Mouse (Mus musculus): ENCODE results near the gene Tctex1d4. TPM values are rescaled to one million over a fixed set of nuclear protein-coding genes. Genes with fewer than 3 reads are reported as not detected.

Gene Tctex1d4
- polyA plus RNA-seq, 1 experiment from 2014 or later, result not detected

- Histone ChIP-seq H3K4me2 (no peak overlapping the region), H3K27me3 (no peaks in the 10 kb centered on the region), H3K4me1 (no peaks in the 10 kb centered on the region), H3K36me3 (ENCODE audit: poor library complexity, severe bottlenecking) (peaks cover 99% of the 10 kb centered on the region), H3K9me3 (replicated peaks) (no peaks in the 10 kb centered on the region), H3K9ac (no peak overlapping the region), H3K27ac (no peak overlapping the region), H3K4me3 (no peak overlapping the region)
- ATAC-seq, result no peak
- WGBS, result 86% methylated on average over 5 of the region's 5 CpGs
These were observed 43.3 kb downstream of the Tctex1d4 start for GRCm38 (mm10) chr4:117169936-117170335.

Small RNA genes lying within 50 kb of the gene (microRNA-seq; reads per million reads assigned to microRNA genes)
- gene Gm22398, result not detected

Other genes starting within 250 kb of the Tctex1d4 start
- gene Zswim5, start 249.4 kb upstream of the Tctex1d4 start, polyA plus RNA-seq (2015; fragmentation: Nextera tagmentation; extraction: Ambion mirVana), result 12.8 TPM in 2 replicates
- 81.6 and 88.2 TPM in 2 replicates for gene Urod, start 132.4 kb upstream of the Tctex1d4 start, polyA plus RNA-seq (2015; fragmentation: Nextera tagmentation; extraction: Ambion mirVana)
- gene Hectd3, start 131.5 kb upstream of the Tctex1d4 start, polyA plus RNA-seq (2015; fragmentation: Nextera tagmentation; extraction: Ambion mirVana), result 17.4 and 17.9 TPM in 2 replicates
- gene Eif2b3, start 107.4 kb upstream of the Tctex1d4 start, polyA plus RNA-seq (2015; fragmentation: Nextera tagmentation; extraction: Ambion mirVana), result 42.5 and 45.7 TPM in 2 replicates
- gene Ptch2, start 30.7 kb upstream of the Tctex1d4 start, polyA plus RNA-seq (2015; fragmentation: Nextera tagmentation; extraction: Ambion mirVana), result 4.0 and 5.8 TPM in 2 replicates
- 3.1 and 3.9 TPM in 2 replicates for gene Btbd19, start 1.1 kb upstream of the Tctex1d4 start, polyA plus RNA-seq (2015; fragmentation: Nextera tagmentation; extraction: Ambion mirVana)
- 11.4 and 12.0 TPM in 2 replicates for gene Plk3, start 7.2 kb downstream of the Tctex1d4 start, polyA plus RNA-seq (2015; fragmentation: Nextera tagmentation; extraction: Ambion mirVana)
- 667 and 710 TPM in 2 replicates for gene Rps8, start 29.4 kb downstream of the Tctex1d4 start, polyA plus RNA-seq (2015; fragmentation: Nextera tagmentation; extraction: Ambion mirVana)
- 68.4 and 74.1 TPM in 2 replicates for gene Kif2c, start 55.8 kb downstream of the Tctex1d4 start, polyA plus RNA-seq (2015; fragmentation: Nextera tagmentation; extraction: Ambion mirVana)
- 6.7 and 6.9 TPM in 2 replicates for gene Tmem53, start 125.2 kb downstream of the Tctex1d4 start, polyA plus RNA-seq (2015; fragmentation: Nextera tagmentation; extraction: Ambion mirVana)
- 0.38 and 0.65 TPM in 2 replicates for gene Armh1, start 125.3 kb downstream of the Tctex1d4 start, polyA plus RNA-seq (2015; fragmentation: Nextera tagmentation; extraction: Ambion mirVana)

Measured in forebrain, embryonic 13.5 days (tissue).